Mouse (Mus musculus): ENCODE data around the gene Bpi. TPM values are rescaled to one million over a fixed set of nuclear protein-coding genes. Genes with fewer than 3 reads are reported as not detected.

Gene Bpi
- polyA plus RNA-seq, 1 experiment from 2014 or later: not detected

GRCm38 (mm10) chr2:158276451-158276850 lies 18.6 kb downstream of the Bpi start:
- 83% methylated on average over 6 of the region's 6 CpGs for WGBS
- Histone ChIP-seq H3K9ac (no peak overlapping the region), H3K27me3 (replicated peaks) (no peaks in the 10 kb centered on the region), H3K36me3 (replicated peaks) (no peaks in the 10 kb centered on the region), H3K4me2 (no peak overlapping the region), H3K9me3 (no peaks in the 10 kb centered on the region), H3K4me3 (no peak overlapping the region), H3K4me1 (no peaks in the 10 kb centered on the region), H3K27ac (no peak overlapping the region)
- no peak for ATAC-seq (replicated peaks)

GRCm38 (mm10) chr2:158276878-158277277 lies 19.0 kb downstream of the Bpi start:
- WGBS: 74% methylated on average over 4 of the region's 4 CpGs
- no peak overlapping the region for H3K4me2 ChIP-seq
- no peak for ATAC-seq (replicated peaks)
- H3K9me3 ChIP-seq: no peaks in the 10 kb centered on the region
- no peak overlapping the region for H3K27ac ChIP-seq
- H3K9ac ChIP-seq: no peak overlapping the region
- H3K27me3 ChIP-seq (replicated peaks): no peaks in the 10 kb centered on the region
- no peak overlapping the region for H3K4me3 ChIP-seq
- H3K36me3 ChIP-seq (replicated peaks): no peaks in the 10 kb centered on the region
- H3K4me1 ChIP-seq: no peaks in the 10 kb centered on the region

GRCm38 (mm10) chr2:158279656-158280055 lies 21.8 kb downstream of the Bpi start:
- Histone ChIP-seq H3K27me3 (replicated peaks) (no peaks in the 10 kb centered on the region; the same call in 1 of the 2 replicates), H3K9ac (no peak overlapping the region), H3K4me1 (0 out of 2 replicates have a peak, but pooled peaks cover 5% of the 10 kb centered on the region), H3K27ac (no peak overlapping the region), H3K4me3 (no peak overlapping the region), H3K9me3 (no peaks in the 10 kb centered on the region), H3K4me2 (no peak overlapping the region), H3K36me3 (replicated peaks) (no peaks in the 10 kb centered on the region)
- no peak for ATAC-seq (replicated peaks)
- 93% methylated on average over 4 of the region's 4 CpGs for WGBS

GRCm38 (mm10) chr2:158281497-158282205 lies 23.8 kb downstream of the Bpi start:
- no peak for ATAC-seq (replicated peaks)
- no peaks in the 10 kb centered on the region for H3K36me3 ChIP-seq (replicated peaks)

GRCm38 (mm10) chr2:158283136-158283535 lies 25.2 kb downstream of the Bpi start:
- 80% methylated on average over 7 of the region's 7 CpGs for WGBS
- no peaks in the 10 kb centered on the region for H3K9me3 ChIP-seq
- H3K36me3 ChIP-seq (replicated peaks): no peaks in the 10 kb centered on the region
- H3K4me3 ChIP-seq: no peak overlapping the region
- no peaks in the 10 kb centered on the region; the same call in 1 of the 2 replicates for H3K27me3 ChIP-seq (replicated peaks)
- H3K9ac ChIP-seq: no peak overlapping the region
- no peak overlapping the region for H3K4me2 ChIP-seq
- H3K27ac ChIP-seq: no peak overlapping the region
- ATAC-seq (replicated peaks): no peak
- H3K4me1 ChIP-seq: 0 out of 2 replicates have a peak, but pooled peaks cover 5% of the 10 kb centered on the region

More at GRCm38 (mm10) chr2:158281497-158282205, 23.8 kb downstream of the Bpi start:
- no peak overlapping the region for H3K9ac ChIP-seq
- H3K27me3 ChIP-seq (replicated peaks): no peaks in the 10 kb centered on the region; the same call in 1 of the 2 replicates
- H3K4me1 ChIP-seq: 0 out of 2 replicates have a peak, but pooled peaks cover 5% of the 10 kb centered on the region
- H3K27ac ChIP-seq: no peak overlapping the region
- H3K4me2 ChIP-seq: no peak overlapping the region
- no peaks in the 10 kb centered on the region for H3K9me3 ChIP-seq
- no peak overlapping the region for H3K4me3 ChIP-seq
- WGBS: 71% methylated on average over 16 of the region's 16 CpGs

- H3K27ac ChIP-seq: no peak overlapping the region
- no peak overlapping the region for H3K4me2 ChIP-seq
- no peak overlapping the region for H3K9ac ChIP-seq
- no peak overlapping the region for H3K4me3 ChIP-seq
- no peaks in the 10 kb centered on the region for H3K9me3 ChIP-seq
- H3K4me1 ChIP-seq: 0 out of 2 replicates have a peak, but pooled peaks cover 5% of the 10 kb centered on the region
- no peaks in the 10 kb centered on the region for H3K36me3 ChIP-seq (replicated peaks)
- no peak for ATAC-seq (replicated peaks)
- 89% methylated on average over 6 of the region's 6 CpGs for WGBS
- no peaks in the 10 kb centered on the region; the same call in 1 of the 2 replicates for H3K27me3 ChIP-seq (replicated peaks)
These were observed 25.9 kb downstream of the Bpi start for GRCm38 (mm10) chr2:158283771-158284170.

GRCm38 (mm10) chr2:158284571-158284970 lies 26.7 kb downstream of the Bpi start:
- H3K27ac ChIP-seq: no peak overlapping the region
- WGBS: 24% methylated on average over 11 of the region's 11 CpGs
- no peak for ATAC-seq (replicated peaks)

GRCm38 (mm10) chr2:158285655-158286054 lies 27.8 kb downstream of the Bpi start:
- no peak overlapping the region for H3K4me2 ChIP-seq
- ATAC-seq (replicated peaks): no peak
- no peaks in the 10 kb centered on the region; the same call in 1 of the 2 replicates for H3K27me3 ChIP-seq (replicated peaks)
- H3K27ac ChIP-seq: no peak overlapping the region
- no peaks in the 10 kb centered on the region for H3K36me3 ChIP-seq (replicated peaks)
- H3K9me3 ChIP-seq: no peaks in the 10 kb centered on the region
- WGBS: 78% methylated on average over 6 of the region's 6 CpGs
- 0 out of 2 replicates have a peak, but pooled peaks cover 5% of the 10 kb centered on the region for H3K4me1 ChIP-seq
- no peak overlapping the region for H3K4me3 ChIP-seq
- no peak overlapping the region for H3K9ac ChIP-seq

More at GRCm38 (mm10) chr2:158284571-158284970, 26.7 kb downstream of the Bpi start:
- no peaks in the 10 kb centered on the region; the same call in 1 of the 2 replicates for H3K27me3 ChIP-seq (replicated peaks)
- no peak overlapping the region for H3K4me3 ChIP-seq
- H3K9me3 ChIP-seq: no peaks in the 10 kb centered on the region
- H3K36me3 ChIP-seq (replicated peaks): no peaks in the 10 kb centered on the region
- 0 out of 2 replicates have a peak, but pooled peaks cover 5% of the 10 kb centered on the region for H3K4me1 ChIP-seq
- no peak overlapping the region for H3K4me2 ChIP-seq
- H3K9ac ChIP-seq: no peak overlapping the region

- no peak overlapping the region for H3K4me2 ChIP-seq
- ATAC-seq (replicated peaks): no peak
- WGBS: 50% methylated on average over 9 of the region's 9 CpGs
- H3K4me1 ChIP-seq: no peaks in the 10 kb centered on the region
- no peaks in the 10 kb centered on the region for H3K9me3 ChIP-seq
- no peaks in the 10 kb centered on the region for H3K36me3 ChIP-seq (replicated peaks)
- no peaks in the 10 kb centered on the region for H3K27me3 ChIP-seq (replicated peaks)
- H3K27ac ChIP-seq: no peak overlapping the region
- H3K4me3 ChIP-seq: no peak overlapping the region
- H3K9ac ChIP-seq: no peak overlapping the region
These were observed 37.8 kb downstream of the Bpi start for GRCm38 (mm10) chr2:158295700-158296099.

GRCm38 (mm10) chr2:158299203-158299602 lies 41.3 kb downstream of the Bpi start:
- Histone ChIP-seq H3K9me3 (no peaks in the 10 kb centered on the region), H3K36me3 (replicated peaks) (no peaks in the 10 kb centered on the region), H3K27me3 (replicated peaks) (no peaks in the 10 kb centered on the region), H3K9ac (no peak overlapping the region), H3K4me1 (no peaks in the 10 kb centered on the region), H3K27ac (no peak overlapping the region), H3K4me2 (no peak overlapping the region), H3K4me3 (no peak overlapping the region)
- 76% methylated on average over 3 of the region's 3 CpGs for WGBS
- no peak for ATAC-seq (replicated peaks)

- Histone ChIP-seq H3K27me3 (replicated peaks) (no peaks in the 10 kb centered on the region), H3K36me3 (replicated peaks) (no peaks in the 10 kb centered on the region), H3K27ac (no peak overlapping the region), H3K4me3 (no peak overlapping the region), H3K4me2 (no peak overlapping the region), H3K9me3 (no peaks in the 10 kb centered on the region), H3K4me1 (no peaks in the 10 kb centered on the region), H3K9ac (no peak overlapping the region)
- WGBS: 72% methylated on average over 4 of the region's 4 CpGs
- no peak for ATAC-seq (replicated peaks)
These were observed 41.8 kb downstream of the Bpi start for GRCm38 (mm10) chr2:158299731-158300130.

- no peaks in the 10 kb centered on the region for H3K9me3 ChIP-seq
- no peak overlapping the region for H3K4me3 ChIP-seq
- WGBS: 89% methylated on average over 3 of the region's 3 CpGs
- H3K4me2 ChIP-seq: no peak overlapping the region
- H3K27me3 ChIP-seq (replicated peaks): no peaks in the 10 kb centered on the region
- H3K9ac ChIP-seq: no peak overlapping the region
- H3K36me3 ChIP-seq (replicated peaks): no peaks in the 10 kb centered on the region
- no peaks in the 10 kb centered on the region for H3K4me1 ChIP-seq
- H3K27ac ChIP-seq: no peak overlapping the region
- ATAC-seq (replicated peaks): no peak
These were observed 44.9 kb downstream of the Bpi start for GRCm38 (mm10) chr2:158302807-158303206.

Data from midbrain, embryonic 15.5 days (tissue).